ENCODE assay signal across 8 mouse cellular contexts in genomic region chr9:120619709-120620408, GRCm38 (mm10). TPM values are rescaled to one million over a fixed set of nuclear protein-coding genes. Genes with fewer than 3 reads are reported as not detected.
DNase-seq lines count a peak whose midpoint lies in the region; ATAC-seq lines count a peak whose summit lies in the region.

No protein-coding gene starts in this region.

- no peaks in the 10 kb centered on the region for H3K27me3 ChIP-seq in forebrain, embryonic 11.5 days (ENCODE audit: control insufficient read depth, insufficient read depth, low read length)
- no peaks in the 10 kb centered on the region for H3K27me3 ChIP-seq in neural tube, embryonic 15.5 days (replicated peaks)

- 0 out of 2 replicates have a peak overlapping the region, but pooled peaks have one; percentile 11 for H3K4me3 ChIP-seq in forebrain, embryonic 11.5 days (ENCODE audit: low read depth, low read length)
- peak overlapping the region; percentile 23 for H3K4me3 ChIP-seq in neural tube, embryonic 15.5 days (replicated peaks)

- H3K27ac ChIP-seq in forebrain, embryonic 11.5 days (ENCODE audit: low read depth, low read length) = peak overlapping the region; percentile 95
- peak overlapping the region; percentile 72 for H3K27ac ChIP-seq in neural tube, embryonic 15.5 days (replicated peaks)

- H3K4me1 ChIP-seq in forebrain, embryonic 11.5 days (replicated peaks; ENCODE audit: control insufficient read depth, insufficient read depth, low read length) = peaks cover 18% of the 10 kb centered on the region
- H3K4me1 ChIP-seq in neural tube, embryonic 15.5 days = peaks cover 19% of the 10 kb centered on the region

- no peaks in the 10 kb centered on the region for H3K36me3 ChIP-seq in forebrain, embryonic 11.5 days (ENCODE audit: control insufficient read depth, insufficient read depth, low read length)
- H3K36me3 ChIP-seq in neural tube, embryonic 15.5 days = no peaks in the 10 kb centered on the region

- peak; percentile 85 for DNase-seq in heart, adult 11 months
- DNase-seq in heart, postnatal 14 days = no peak
- peak; percentile 75 for DNase-seq in brain, adult 2 months (ENCODE audit: low read depth, low spot score)
- DNase-seq in forebrain, embryonic 11.5 days (ENCODE audit: low spot score) = peak; percentile 92
- peak; percentile 36 to 51 for DNase-seq in left cerebral cortex, adult 18-20 months (ENCODE audit: low spot score in 2 of 2)
- DNase-seq in B cell, adult 2 months = no peak
- DNase-seq in gastrocnemius, postnatal 14 days = no peak

- peak; percentile 94 for ATAC-seq in forebrain, embryonic 11.5 days (replicated peaks; ENCODE audit: low FRiP score)
- peak; percentile 72; the same call in 1 of the 2 replicates for ATAC-seq in neural tube, embryonic 15.5 days (ENCODE audit: low FRiP score)

- WGBS in forebrain, embryonic 11.5 days = 4% methylated on average over 26 of the region's 26 CpGs
- 9% methylated on average over 26 of the region's 26 CpGs for WGBS in neural tube, embryonic 15.5 days

- no peaks in the 10 kb centered on the region; the same call in 1 of the 2 replicates for H3K9me3 ChIP-seq in forebrain, embryonic 11.5 days (ENCODE audit: control insufficient read depth, low read length)
- peaks cover 10% of the 10 kb centered on the region for H3K9me3 ChIP-seq in neural tube, embryonic 15.5 days (replicated peaks)

- intact Hi-C loops in heart, postnatal 14 days (cut with DNase I) = no loop called here
- intact Hi-C loops in gastrocnemius, postnatal 14 days (cut with DNase I; ENCODE audit: low total_unique reads) = no loop called here

- H3K9ac ChIP-seq in forebrain, embryonic 11.5 days (ENCODE audit: low read length) = peak overlapping the region; percentile 54
- 0 out of 2 replicates have a peak overlapping the region, but pooled peaks have one; percentile 32 for H3K9ac ChIP-seq in neural tube, embryonic 15.5 days (replicated peaks)

- peak overlapping the region; percentile 49 for H3K4me2 ChIP-seq in forebrain, embryonic 11.5 days (ENCODE audit: low read depth, low read length, severe bottlenecking)
- H3K4me2 ChIP-seq in neural tube, embryonic 15.5 days = peak overlapping the region; percentile 55

RNA-seq across cellular contexts. Expression of gene Rpl14, which starts 48.6 kb away (rescaled TPM):
- 100 to 1,000 TPM; 270 to 309 TPM for total RNA-seq in heart, postnatal 14 days (2021)
- 772 and 838 TPM in 2 replicates for polyA plus RNA-seq in forebrain, embryonic 11.5 days (2014; fragmentation: Nextera tagmentation; extraction: Ambion mirVana)
- 100 to 1,000 TPM; 298 to 323 TPM for total RNA-seq in left cerebral cortex, adult 18-20 months (2021)
- 431 and 489 TPM in 2 replicates for polyA plus RNA-seq in neural tube, embryonic 15.5 days (2015; fragmentation: Nextera tagmentation; extraction: Ambion mirVana)
- total RNA-seq in gastrocnemius, postnatal 14 days (2021) = 100 to 1,000 TPM; 386 to 432 TPM

Comparison
In these comparisons a context has a peak if more than half of its experiments do, and no peak if none do; other contexts are left out.
1. DNase-seq: peak in heart, adult 11 months (single experiment), brain, adult 2 months (single experiment), forebrain, embryonic 11.5 days (single experiment) and left cerebral cortex, adult 18-20 months (2 of 2); none in heart, postnatal 14 days (0 of 2), B cell, adult 2 months (0 of 2) and gastrocnemius, postnatal 14 days (single experiment).